Mouse (Mus musculus) ovary, adult 2 months (tissue): ENCODE data around the gene Tmem30c. TPM values are rescaled to one million over a fixed set of nuclear protein-coding genes. Genes with fewer than 3 reads are reported as not detected.

ENCODE experiments used
- polyA plus RNA-seq: library from polyadenylated mRNA; depleted of rRNA; stranded (reverse); fragments of >200 nt; gene quantifications from 2 replicates; pipeline ENCODE4 v1.2.3, GENCODE M21; 2012; rRNA removed

Gene Tmem30c
- not detected in 2 replicates for polyA plus RNA-seq

DNA sequence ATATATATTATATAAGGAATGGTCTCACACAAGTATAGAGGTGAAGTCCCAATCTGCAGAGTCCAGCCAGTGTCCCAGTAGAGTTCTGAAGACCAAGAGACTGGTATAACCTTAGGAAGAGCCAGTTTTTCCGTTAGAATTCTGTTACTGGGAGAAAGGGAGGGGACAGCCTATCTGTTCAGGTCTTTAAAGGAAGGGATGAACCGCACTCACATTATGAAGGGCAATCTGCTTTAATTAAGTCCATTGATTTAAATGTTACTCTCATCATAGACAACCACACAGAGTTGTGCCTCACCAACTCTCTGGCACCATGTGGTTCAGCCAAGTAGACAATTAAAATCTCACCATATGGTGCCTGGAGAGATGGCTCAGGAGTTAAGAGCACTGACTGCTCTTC is at the start of gene Tmem30c:
Gene Tmem30c (minus strand): TSS at position 101 of the 400 bp plus-strand sequence.

DNA sequence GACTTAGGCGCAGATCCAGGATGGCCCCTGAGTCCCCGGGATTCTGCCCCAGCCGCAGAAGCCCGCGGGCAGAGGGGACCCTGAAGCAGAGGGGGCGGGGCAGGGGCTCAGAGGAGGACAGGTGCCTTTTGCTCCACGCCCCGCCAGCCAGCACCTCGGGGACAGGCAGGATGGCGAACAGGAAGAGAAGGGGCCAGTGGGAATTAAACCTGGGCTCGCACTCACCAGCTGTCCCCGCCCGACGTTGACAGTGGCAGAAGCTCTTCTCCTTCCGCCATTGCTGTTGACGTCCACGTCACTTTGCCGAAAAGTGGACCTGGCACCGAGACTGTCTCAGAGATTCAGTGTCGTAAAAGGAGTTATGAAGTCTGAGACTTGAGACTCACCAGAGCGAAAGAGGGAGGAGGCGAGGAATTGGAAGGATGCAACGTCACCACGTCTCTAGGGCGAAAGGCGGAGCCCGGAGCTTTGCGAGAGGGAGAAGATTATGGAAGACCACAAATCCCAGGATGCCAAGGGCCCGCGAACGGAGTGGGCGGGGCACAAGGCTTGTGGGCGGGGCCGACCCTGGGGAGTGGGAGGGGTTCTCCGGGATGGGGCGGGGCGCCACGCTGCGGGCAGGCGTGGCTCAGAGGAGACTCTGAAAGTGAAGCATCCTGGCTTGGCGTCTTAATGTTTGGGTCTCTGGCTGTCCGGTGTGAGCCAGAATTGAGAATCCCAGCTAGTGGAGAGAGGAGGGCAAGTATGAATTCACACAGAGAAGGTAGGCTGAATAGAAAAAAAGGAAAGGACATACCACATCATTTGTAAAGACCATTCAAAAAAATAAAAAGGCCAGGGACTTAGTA is 61.4 kb downstream of the Tmem30c start, which contains the start of gene Tbc1d23:
Gene Tbc1d23 (minus strand): TSS at position 416 of the 848 bp plus-strand sequence.

Other genes with a start within 250 kb of the Tmem30c start
- gene Tmem45a2, start 221.5 kb downstream of the Tmem30c start, polyA plus RNA-seq: not detected in 2 replicates
- gene Tomm70a, start 171.2 kb downstream of the Tmem30c start, polyA plus RNA-seq: 14.3 and 19.0 TPM in 2 replicates
- gene Nit2, start 125.5 kb downstream of the Tmem30c start, polyA plus RNA-seq: 28.0 and 28.7 TPM in 2 replicates
- 12.4 and 16.2 TPM in 2 replicates for gene Tbc1d23, start 61.4 kb downstream of the Tmem30c start, polyA plus RNA-seq
- 4.2 and 5.9 TPM in 2 replicates for gene Filip1l, start 60.2 kb upstream of the Tmem30c start, polyA plus RNA-seq